Mouse (Mus musculus): ENCODE measurements around the gene Zmiz1.

DNA sequence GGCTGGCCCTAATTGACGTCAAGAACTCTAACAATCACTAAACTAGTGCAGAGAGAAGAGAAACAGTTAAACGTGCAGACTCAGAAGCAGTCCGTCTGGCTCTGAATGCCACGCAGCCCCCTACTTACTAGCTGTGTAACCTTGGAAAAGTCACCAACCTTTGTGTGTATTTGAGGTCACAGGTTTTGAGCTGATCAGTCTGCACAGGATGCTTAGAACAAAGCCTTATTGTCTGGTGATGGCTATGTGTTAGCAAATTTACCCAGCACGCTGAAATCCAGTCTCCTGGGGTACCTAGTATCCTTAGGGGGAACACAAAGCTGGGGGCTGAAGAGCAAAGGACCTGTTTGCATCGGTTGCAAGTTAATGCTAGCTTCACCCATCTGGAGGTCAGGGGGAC lies 133.5 kb downstream of the Zmiz1 start:
- TF ChIP-seq CTCF (IDR thresholded peaks at IDR 0.05; ENCODE audit: low read depth, low read length) (no peak), EP300 (IDR thresholded peaks at IDR 0.05; ENCODE audit: insufficient read depth, low read depth, low read length) (peak; percentile 48; the same call in 1 of the 2 replicates), POLR2A (IDR thresholded peaks at IDR 0.05; ENCODE audit: insufficient read depth, low read length) (no peak)
